Mouse (Mus musculus) cerebellum, adult 2 months (tissue): ENCODE measurements around the gene Svs5.

ENCODE experiments used
- CTCF ChIP-seq: fragments of 200-500 bp; IDR thresholded peaks from 2 replicates; pipeline ENCODE4 v1.5.1; 2011; ENCODE audit warnings: low read depth, mild to moderate bottlenecking, control low read depth, low read length, moderate library complexity, borderline replicate concordance; ENCODE audit not compliant: insufficient read depth
- POLR2A ChIP-seq: fragments of 200-500 bp; IDR thresholded peaks from 2 replicates; pipeline ENCODE4 v1.6.1; 2011; ENCODE audit warnings: low read length, control low read depth, borderline replicate concordance; ENCODE audit not compliant: insufficient read depth

GRCm38 (mm10) chr2:164359668-164360067, 27.1 kb downstream of the Svs5 start:
- TF ChIP-seq CTCF (no peak), POLR2A (no peak)
